Mouse (Mus musculus) embryo, embryonic 11 days (tissue): ENCODE data around the gene Sh3pxd2a.
A peak's percentile ranks its signal among the peaks of the same experiment; 100 is the strongest.

ENCODE experiments used
- DNase-seq: peaks from one replicate; pipeline ENCODE4 v3.0.0-alpha.2; 2015

The Sh3pxd2a gene

DNA sequence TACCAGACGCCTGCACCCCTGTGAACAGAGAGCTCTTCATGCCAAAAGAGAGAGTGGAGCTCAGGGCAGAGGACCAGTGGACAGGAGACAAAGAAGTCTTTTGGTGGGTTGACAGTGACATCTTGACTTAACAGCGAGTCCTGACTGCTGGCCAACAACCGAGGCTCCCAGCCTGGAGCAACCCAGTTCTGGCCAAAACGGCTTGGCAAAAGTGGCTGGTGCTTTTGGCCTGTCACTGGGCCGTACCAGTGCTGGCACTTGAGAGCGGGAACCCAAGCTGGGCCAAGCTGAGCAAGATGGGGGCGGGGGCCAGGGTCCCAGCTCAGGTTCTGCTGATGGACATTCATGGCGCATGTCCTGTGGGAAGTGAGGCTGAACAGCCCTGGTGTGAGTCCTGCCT, 97.6 kb downstream of the Sh3pxd2a start:
- DNase-seq: no peak

DNA sequence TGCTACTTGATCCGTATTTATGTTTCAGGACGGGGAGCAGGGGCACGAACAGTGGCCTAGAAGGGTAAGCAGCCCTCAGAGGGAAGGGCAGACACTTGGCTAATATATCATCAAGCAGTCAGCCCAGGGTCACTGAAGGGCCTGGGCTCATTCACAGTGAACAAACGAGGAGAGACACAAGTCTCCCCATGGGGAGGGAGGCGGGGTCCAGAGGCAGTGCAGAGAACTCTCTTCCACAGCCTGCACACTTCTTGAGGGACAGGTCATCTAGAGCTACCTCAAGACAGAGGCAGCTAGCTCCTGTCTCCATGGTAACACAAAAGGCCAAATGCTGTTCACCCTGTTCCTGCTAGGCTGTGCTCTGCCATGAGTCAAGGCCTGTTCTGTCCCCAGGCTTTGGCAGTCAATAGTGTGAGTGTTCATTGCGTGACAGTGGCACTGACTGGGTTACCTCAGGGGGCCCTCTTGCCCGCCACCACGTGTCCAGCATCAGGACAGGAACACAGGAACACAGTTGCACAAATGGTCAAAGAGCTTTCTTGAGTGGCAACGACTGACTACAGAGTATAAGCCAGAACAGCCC, 101.0 kb downstream of the Sh3pxd2a start:
- DNase-seq: peak; percentile 56

DNA sequence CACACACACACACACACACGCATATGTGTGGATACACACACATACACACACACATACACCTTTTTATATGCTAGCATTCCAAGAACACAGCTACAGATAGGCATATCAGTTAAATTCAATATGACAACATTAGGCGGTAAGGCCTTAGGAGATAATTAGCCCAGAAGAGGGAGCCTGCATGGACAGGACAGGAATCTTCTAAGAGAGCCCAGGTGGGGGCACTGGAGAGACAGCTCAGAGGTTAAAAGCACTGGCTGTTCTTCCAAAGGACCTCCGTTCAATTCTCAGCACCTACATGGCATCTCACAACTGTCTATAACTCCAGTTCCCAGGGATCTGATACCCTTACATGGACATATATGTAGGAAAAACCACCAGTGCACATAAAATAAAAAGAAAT, 103.3 kb downstream of the Sh3pxd2a start:
- no peak for DNase-seq

DNA sequence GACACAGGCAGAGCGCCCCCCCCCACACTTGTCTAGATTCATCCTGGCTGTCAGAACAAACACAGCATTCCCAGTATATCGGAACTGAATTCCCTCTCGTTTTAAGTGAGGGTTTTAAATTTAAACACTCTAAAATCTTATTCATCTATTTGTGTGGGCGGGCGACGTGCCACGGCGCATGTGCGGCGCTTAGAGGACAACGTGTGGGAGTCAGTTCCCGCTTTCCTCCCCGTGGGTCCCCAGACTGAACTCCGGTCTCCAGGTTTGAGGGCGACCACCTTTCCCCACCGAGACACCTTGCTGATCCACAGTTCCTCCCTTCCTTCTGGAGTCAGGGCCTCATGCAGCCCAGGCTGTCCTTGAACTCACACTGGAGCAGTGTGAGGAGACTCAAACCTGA, 104.2 kb downstream of the Sh3pxd2a start:
- DNase-seq: no peak

DNA sequence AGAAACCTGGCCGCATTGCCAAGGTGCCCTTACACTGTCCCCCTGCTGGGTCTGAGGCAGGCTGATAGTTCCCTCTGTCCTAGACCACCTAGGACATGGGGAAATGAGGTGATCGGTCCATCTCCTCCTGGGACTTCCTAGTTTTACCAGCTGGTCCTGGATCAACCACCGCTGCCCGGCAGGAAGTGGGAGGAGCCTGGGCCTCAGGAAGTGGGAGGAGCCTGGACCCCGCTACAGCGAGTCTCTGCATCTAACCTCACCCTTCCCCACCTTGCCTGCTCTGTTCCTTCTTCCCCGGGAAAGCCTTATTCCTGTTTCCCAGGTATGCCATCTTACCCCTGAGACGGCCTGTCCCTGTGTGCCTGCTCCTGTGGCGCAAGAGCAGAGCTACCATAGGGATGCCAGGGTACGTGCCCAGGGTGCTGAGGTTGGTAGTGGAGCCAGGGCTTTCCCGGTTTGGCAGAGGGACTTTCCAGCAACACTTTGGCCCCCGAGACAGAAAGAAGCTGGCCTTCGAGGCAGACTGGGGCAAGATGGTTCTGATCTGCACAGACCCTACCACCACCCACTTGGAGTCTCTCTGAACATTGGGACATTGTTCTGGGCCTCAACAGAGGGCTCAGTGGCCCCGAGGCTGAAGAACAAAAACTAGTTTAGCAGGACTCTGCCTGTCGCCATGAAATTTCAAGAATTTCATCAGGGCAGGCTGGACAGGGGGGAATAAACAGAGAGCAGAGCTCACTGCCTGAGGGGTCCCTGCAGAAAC, 104.9 kb downstream of the Sh3pxd2a start:
- no peak for DNase-seq

DNA sequence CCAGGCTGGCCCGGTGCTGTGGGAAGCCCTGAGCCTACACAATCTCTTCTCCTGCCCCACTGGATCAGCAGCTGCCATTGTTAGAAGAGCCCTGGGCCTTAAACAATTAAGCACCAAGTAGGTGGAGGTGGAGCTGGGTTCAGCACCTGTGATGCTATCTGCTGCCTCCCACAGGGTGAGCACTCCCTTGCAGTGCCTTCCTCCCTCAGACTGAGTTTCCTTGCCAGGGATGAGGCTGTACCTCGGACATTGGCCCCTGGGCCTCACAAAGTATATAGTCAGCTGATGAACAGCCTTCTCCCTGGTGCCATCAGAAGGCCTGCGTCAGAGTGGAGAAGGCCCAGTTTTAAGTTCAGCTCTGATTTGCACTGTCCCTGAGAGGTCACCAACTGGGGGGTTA, 106.9 kb downstream of the Sh3pxd2a start:
- no peak for DNase-seq

DNA sequence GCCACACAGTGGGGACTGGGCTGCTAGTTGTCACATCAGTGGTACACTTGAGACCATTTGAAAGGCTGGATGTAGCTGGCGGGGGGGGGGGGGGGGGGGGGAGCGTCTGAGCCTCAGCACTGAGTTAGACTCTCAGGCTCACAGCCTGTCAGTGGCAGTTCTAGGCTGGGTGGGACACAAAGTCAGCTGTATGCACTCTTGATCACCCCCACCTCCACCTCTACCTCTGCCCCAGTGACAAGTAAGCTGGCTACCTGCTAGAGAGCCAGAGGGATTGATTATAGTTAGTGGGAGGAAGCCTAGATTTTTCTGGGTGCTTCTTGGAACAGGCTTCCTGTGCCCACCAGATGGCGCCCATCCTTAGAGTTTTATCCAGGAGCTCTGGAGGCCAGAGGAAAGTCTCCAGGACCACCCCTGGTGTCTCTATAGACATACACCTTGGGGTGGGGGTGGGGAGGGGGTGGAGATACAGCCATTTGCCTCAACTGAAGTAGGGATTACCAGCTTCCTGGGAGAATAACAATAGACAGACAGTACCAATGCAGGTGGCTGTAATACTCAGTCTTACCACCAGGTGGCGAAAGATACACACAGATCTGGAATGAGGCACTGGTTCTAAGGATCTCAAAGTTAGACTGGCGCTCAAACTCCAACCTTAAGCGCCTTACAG, 107.9 kb downstream of the Sh3pxd2a start:
- peak; percentile 86 for DNase-seq

DNA sequence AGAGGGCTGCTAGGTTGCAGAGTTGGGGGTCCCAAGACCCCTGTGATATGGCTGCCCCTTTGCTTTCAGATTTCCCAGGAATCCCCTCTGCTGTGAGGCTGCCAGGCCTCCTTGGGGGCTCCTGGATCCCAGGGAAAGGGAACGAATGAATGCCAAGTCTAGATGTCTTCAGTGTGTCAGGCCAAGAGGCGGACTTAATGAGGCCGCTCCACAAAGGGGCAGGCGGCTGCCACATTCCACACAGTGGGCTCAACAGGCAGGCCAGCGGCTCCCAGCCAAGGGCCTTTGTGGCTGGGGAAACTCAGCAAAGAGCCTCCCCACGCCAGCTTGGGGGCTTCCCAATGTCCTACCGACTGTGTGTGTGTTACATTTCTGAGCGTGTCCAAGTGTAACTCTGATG, 109.7 kb downstream of the Sh3pxd2a start:
- peak; percentile 57 for DNase-seq

DNA sequence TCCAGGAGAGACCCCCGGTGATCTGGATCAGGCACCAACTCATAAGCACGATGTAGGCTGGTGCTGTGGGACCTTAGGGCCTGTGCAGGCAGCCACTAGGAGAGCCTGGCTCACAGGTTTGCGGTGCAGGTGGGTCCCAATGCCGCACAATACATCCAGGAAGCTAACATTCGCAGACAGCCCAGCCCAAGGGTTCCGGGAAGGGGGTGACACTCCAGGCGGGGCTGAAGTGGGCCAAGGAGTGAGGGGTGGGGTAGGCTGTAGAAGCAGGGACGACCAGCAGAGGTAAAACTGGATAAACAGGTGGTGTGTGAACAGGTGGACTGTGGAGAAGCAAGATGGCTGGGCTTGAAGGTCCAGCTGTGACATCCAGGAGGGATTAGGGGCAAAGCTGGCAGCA, 115.2 kb downstream of the Sh3pxd2a start:
- DNase-seq: no peak

DNA sequence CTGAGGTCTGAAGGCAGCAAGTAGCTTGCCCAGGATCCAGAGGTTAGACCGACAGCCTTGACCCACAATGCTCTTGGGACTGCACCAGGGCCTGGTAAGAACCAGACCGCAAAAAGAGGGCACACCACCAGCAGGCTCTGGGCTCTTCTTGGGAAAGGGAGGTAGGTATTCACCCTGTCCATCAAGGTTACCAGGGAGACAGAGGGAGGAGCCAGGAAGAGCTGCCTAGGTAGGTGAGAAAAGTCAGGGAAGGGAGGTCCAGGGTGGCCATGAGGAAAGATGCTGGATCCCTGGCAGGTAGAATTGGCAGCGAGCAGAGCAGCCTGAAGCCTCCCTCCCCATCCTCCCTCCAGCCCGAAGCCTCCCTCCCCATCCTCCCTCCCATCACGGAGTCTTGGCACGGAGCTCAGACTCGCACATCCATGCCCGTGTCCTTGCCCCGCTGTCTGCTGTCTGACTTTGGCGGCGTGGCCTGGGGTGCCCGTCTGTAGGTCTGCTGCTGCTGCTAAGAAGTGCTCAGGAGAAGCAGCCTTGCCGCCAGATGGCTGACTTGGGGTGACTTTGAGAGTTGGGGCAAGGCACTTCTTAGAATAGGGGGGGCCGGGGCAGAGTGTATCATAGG, 115.7 kb downstream of the Sh3pxd2a start:
- DNase-seq: no peak

DNA sequence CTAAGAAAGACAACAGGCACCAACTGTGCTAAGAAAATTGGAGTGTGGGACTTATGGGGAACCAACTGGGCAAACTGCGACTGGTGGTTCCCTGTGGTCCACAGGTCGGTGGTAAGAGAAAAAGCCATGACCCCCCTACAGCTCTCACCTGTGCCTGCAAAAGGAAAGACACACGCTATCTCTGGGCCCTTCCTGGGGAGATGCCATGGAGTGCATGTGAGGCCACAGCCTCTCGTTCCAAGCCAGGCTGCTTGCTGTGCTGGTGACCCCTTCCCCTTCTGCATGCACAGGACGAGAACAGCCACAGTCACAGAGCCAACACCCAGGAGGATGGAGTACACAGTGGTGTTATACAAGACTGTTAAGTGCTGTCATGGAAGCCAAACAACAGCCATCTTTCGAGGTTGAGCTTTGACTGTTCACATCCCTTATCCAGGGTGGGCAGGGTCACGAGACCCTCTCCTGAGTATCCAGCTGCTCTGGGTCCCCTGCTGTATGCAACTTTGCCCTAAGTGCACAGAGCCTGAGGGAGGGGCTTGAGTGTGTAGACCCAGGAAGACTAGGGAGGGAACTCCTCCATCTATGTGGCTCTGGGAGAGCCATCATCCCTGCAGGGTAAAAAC, 117.1 kb downstream of the Sh3pxd2a start:
- no peak for DNase-seq

DNA sequence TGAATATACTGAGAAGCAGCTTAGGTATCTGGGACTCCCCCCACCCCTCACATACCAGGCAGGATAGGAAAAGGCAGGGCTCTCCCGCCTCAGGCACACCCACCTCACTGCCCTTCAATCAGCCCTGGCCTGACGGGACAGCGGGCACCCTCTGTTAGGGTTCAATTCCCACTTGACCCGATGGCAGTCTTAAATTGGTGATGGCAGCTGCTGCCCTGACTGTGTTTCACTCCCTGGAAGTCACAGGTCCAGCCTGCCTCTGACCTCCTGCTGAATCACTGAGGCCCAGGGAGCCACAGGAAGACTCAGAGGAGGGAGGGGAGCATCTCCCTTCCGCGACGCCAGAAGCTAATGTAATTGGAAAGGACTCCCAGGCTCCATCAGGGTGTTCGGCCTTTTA, 117.6 kb downstream of the Sh3pxd2a start:
- DNase-seq: no peak

DNA sequence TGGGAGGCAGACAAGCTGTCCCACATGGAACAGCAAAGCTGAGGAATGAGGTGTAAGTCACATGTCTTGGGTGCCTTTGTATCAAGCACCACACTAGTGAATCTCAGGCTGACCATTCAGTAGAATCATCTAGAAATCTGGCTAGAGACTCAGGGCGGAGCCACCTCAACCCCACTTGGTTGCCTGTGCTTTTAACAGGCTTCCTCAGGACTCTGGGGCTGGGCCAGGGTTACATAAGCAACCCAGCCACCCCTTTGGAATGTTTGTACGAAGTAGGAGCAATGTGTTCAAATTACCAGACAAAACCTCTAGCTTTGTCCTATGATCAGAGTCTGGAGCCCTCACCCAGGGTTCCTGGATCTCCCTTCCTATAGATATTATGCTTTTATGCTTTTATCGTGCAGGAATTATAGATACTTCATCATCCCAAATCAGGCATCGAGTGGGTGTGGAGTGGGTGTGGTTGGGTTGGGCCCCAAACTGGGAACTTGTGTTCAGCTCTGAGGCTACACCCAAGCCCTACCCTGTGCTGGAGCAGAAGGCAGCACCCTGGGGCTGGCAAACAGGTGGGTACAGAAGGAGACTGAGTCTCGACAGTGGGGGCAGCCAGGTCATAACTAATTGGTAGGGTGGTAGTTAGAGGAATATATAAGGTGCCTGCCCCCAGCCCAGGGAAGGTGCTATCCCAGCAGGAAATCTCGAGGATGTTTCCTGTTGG, 118.2 kb downstream of the Sh3pxd2a start:
- no peak for DNase-seq

DNA sequence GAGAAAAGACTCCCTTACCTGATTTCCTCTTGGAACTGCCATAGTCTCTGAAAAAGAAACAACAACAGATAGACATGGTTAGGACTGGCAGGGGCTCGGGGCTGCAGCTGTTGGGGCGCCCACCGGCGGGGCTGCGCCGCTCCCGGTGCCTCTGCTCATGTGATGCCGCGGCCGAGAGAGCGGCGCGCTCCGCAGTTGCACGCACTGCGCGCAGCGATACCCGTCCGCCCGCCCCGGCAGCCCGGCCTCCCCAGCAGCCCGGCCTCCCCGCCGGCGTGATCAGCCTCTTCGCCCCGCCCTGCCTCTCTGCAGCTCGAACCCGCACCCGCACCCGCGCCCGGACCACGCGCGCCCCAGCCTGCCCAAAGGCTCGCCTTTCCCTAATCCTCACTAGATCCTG, 120.8 kb downstream of the Sh3pxd2a start:
- peak; percentile 69 for DNase-seq

DNA sequence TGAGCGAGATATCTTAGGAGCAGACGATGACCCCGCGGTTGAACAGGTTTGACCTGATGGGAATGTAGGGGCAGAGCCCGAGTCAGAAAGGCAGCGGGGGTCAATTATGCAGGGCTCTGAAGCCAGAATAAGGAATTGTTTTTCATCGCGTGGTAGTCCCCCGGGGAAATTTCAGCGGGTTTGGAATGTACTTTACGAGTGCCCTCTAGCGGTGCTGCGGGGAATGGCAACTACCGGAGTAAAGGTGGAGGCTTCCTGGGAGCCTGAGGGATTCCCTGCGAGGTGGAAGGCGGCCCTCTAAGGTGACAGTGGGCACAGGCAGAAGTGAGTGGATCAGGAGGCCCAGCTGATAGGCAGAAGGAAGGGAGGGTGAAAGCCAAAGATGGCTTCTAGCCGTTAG, 125.0 kb downstream of the Sh3pxd2a start:
- peak; percentile 90 for DNase-seq

DNA sequence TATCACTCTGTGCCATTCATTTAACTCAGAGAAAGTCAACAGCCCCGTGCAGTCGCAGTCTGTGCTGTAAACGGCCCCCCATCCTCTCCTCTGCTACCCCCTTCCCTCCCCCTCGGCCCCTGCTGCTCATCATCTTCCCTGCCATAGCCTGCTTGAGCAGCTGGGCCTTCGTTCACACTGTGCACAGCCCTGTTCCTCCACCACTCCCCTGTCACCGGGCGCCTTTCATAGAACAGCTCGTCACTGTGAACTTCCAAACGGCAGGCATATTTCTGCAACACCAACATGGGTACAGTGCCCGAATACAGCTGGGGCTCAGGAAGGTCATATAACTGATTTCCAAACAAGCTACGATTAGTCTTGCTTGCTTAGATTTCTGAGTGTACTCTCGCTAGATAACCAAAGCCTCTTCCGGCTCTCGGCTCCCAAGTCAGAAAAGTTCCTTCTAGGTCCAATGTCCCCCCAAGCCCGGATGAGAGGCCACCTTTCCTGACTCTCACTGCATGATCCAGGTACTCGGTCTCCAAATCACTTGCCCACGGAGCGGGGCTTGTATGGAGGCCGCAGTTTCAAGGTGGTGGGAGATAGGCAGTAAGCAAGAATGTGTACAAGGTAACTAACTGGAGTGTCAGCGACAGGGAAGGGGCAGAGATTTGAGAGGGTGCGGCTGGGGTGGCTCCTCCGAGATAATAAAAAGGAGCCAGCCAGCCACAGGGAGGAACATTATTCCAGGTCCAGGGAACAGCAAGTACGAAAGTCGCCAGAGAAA, 125.6 kb downstream of the Sh3pxd2a start:
- no peak for DNase-seq

DNA sequence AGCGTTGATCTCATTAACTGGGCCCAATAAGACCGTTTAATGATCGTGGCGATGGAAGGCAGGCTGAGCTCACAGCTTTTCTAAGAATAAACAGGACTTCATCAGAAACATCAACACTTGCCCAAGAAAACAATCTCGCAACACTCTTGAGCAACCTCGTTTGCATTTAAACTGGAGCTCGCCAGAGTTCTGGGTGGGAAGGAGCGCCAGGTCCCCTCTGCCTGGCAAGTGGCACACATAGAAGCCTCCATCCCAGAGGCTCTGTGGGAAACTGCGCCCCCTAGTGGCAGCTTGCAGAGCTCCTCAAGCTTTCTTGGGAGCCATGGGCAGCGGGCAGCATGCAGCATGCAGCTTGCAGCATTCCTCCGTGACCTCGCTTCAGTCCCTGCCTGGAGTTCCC, 126.5 kb downstream of the Sh3pxd2a start:
- peak; percentile 95 for DNase-seq

DNA sequence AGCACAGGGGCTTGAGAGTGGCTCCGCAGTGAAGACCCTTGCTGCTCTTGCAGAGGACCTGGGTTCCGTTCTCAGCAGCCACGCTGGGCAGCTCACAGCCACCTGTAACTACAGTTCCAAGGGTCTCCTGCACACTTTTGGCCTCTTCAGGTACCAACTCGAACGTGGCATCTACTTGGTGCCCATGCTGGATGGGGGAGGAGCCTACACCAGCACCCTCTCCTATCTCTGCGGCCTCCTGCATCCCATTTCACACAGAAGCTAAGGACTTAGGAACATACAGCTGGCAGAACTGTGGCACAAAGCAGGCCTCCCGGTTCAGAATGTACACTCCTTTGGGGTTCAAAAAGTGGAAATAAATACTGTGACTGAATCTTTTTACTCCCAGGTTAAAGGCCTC, 127.0 kb downstream of the Sh3pxd2a start:
- no peak for DNase-seq

DNA sequence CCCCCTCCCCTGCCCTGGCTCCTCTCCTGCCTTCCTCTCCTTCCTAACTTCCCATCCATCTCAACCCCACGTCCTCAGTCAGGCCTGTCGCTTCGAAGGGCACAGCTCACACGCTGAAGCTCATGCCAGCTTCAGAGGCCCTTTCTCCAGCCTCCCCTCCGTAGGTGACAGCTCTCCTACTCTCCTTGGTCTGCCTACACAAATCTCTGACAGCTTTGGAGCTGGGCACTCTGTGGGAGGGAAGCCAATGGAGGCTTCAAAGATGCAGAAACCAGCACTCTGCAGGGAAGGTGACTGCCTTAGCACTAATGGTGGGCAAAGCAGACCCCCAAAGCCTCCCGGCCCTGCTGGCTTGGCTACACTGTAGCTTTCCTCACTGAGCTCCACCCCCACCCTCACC, 128.9 kb downstream of the Sh3pxd2a start:
- DNase-seq: no peak

DNA sequence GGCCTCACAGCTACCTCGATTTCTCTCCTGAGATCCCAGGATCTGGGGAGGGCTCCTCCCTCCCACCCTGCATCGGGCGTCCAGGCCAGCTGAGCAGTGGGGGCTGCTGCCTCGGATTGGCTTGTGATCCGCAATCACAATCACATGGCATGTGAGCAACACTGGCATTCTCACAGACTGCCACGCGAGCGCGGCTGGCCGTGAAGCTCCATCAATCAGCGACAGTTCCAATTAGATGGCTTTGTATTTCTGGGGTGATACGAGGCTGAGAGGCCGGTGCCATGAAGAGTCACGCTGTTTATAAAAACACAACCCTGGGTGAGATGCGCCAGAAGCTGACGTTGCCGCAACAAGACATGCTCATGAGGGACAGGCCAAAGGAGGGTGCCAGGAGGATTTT, 129.5 kb downstream of the Sh3pxd2a start:
- no peak for DNase-seq

DNA sequence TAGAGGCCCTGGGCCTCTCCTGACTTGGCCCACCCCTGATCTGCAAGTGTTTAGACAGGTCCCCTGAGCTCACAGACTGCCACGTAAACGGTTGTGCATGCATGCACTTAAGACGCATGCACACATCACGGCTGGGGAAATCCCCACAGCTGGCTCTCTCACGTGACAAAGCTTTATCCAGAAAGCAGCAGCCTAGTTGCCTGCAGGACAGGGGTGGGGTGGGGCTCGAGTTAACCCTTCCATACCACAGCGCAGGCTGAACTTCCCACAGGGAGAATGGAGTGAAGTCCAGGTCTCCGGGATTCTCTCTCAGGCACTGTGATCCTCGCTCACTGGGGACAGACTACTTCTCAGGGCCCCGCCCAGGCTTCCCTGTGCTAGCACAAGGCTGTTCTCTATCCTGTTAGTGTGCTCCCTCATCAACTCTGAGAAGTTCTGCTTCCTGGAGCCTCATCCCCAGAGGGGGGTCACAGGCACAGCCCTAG, 133.4 kb downstream of the Sh3pxd2a start:
- peak; percentile 86 for DNase-seq

DNA sequence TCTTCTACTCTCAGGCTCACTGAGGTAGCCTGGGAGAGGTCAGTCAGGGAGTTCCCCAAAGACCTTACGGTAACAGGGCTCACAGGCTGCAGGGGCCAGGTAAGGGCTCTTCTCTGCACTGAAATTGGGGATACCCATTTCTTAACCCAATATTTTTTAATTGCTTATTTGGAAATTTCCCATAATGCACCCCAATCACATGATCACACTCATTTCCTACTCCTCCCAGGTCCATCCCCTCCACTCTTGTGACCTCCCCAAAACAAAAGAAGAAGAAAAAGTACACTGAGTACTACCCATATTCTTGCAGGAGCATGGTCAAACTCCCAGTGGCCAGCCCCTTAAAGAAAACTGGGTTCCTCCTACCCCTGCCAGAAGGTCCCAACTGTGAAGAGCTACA, 135.1 kb downstream of the Sh3pxd2a start:
- no peak for DNase-seq
